Mouse (Mus musculus): Measurements from ENCODE around the gene Btbd19. TPM values are rescaled to one million over a fixed set of nuclear protein-coding genes. Genes with fewer than 3 reads are reported as not detected.

Btbd19 gene
- polyA plus RNA-seq, 1 experiment from 2014 or later = 4.4 TPM

DNA sequence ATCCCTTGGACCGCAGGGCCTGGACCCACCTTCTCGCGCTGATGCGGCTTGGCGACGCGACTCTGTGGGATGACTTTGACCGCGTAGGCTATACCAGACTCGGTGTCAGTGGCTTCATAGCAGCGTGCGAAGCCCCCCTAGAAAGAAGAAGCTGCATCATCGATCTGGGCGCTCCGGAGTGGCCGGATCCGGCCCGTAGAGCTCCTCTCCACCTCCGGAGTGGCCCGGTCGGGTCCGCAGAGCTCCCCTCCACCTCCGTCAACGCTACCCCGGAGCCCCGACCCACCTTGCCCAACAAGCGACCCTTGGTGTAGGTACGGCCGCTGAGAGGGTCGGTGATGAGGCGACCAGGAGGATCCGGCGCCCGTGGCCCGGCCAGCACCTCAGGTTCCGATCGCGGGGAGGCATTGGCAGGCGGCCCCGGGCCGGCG is 7.9 kb upstream of the Btbd19 start:
- H3K9me3 ChIP-seq = no peaks in the 10 kb centered on the region
- peaks cover 6% of the 10 kb centered on the region; the same call in 1 of the 2 replicates for H3K36me3 ChIP-seq
- H3K4me2 ChIP-seq (replicated peaks) = peak overlapping the region; percentile 96
- H3K27me3 ChIP-seq = peaks cover 29% of the 10 kb centered on the region
- H3K27ac ChIP-seq = no peak overlapping the region
- peak; percentile 50 for ATAC-seq (ENCODE audit: insufficient number of reproducible peaks, insufficient read depth, low FRiP score, low TSS enrichment)
- peaks cover 17% of the 10 kb centered on the region; the same call in 1 of the 2 replicates for H3K4me1 ChIP-seq
- WGBS = under 1% methylated on average over 42 of the region's 42 CpGs
- H3K4me3 ChIP-seq = peak overlapping the region; percentile 87
- H3K9ac ChIP-seq = peak overlapping the region; percentile 78

- Histone ChIP-seq H3K9ac (peak overlapping the region; percentile 78), H3K4me1 (peaks cover 17% of the 10 kb centered on the region; the same call in 1 of the 2 replicates), H3K27ac (no peak overlapping the region), H3K4me2 (replicated peaks) (peak overlapping the region; percentile 96), H3K27me3 (peaks cover 29% of the 10 kb centered on the region), H3K36me3 (peaks cover 6% of the 10 kb centered on the region; the same call in 1 of the 2 replicates), H3K4me3 (peak overlapping the region; percentile 87), H3K9me3 (no peaks in the 10 kb centered on the region)
- 9% methylated on average over 11 of the region's 11 CpGs for WGBS
- ATAC-seq (ENCODE audit: insufficient number of reproducible peaks, insufficient read depth, low FRiP score, low TSS enrichment) = no peak
Measured at GRCm38 (mm10) chr4:117132794-117133143, 7.2 kb upstream of the Btbd19 start.

- Histone ChIP-seq H3K27ac (no peak overlapping the region), H3K4me1 (peaks cover 17% of the 10 kb centered on the region; the same call in 1 of the 2 replicates), H3K9me3 (no peaks in the 10 kb centered on the region), H3K36me3 (peaks cover 6% of the 10 kb centered on the region; the same call in 1 of the 2 replicates), H3K4me2 (replicated peaks) (peak overlapping the region; percentile 96), H3K4me3 (peak overlapping the region; percentile 87), H3K9ac (no peak overlapping the region), H3K27me3 (peaks cover 29% of the 10 kb centered on the region)
- ATAC-seq (ENCODE audit: insufficient number of reproducible peaks, insufficient read depth, low FRiP score, low TSS enrichment) = peak; percentile 36; the same call in 1 of the 2 replicates
- 16% methylated on average over 7 of the region's 7 CpGs for WGBS
Measured at GRCm38 (mm10) chr4:117131890-117132793, 6.6 kb upstream of the Btbd19 start.

DNA sequence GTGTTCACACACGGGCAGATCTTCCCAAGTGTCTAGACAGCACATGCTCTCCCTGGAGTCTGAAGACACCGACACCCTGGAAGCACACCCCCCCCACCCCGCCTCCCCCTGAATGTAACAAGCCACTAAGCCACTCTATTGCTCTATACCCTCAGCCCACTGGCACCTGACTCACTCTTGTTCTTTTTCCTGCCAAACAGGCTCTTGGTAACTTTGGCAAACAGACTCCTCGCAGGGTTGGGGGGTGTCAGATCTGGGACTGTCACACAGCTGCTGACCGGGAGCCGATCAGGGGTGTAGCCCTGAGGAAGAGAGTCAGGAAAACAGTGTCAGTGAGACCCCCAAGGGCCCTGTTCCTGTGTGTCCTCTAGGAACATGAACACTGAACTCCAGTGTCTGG is 5.7 kb upstream of the Btbd19 start:
- H3K4me2 ChIP-seq (replicated peaks) = no peak overlapping the region
- H3K27ac ChIP-seq = no peak overlapping the region
- ATAC-seq (ENCODE audit: insufficient number of reproducible peaks, insufficient read depth, low FRiP score, low TSS enrichment) = no peak
- no peak overlapping the region for H3K9ac ChIP-seq
- WGBS = 72% methylated on average over 6 of the region's 6 CpGs
- H3K4me3 ChIP-seq = no peak overlapping the region
- H3K4me1 ChIP-seq = peaks cover 21% of the 10 kb centered on the region; the same call in 1 of the 2 replicates
- H3K36me3 ChIP-seq = peaks cover 6% of the 10 kb centered on the region; the same call in 1 of the 2 replicates
- H3K9me3 ChIP-seq = no peaks in the 10 kb centered on the region
- H3K27me3 ChIP-seq = peaks cover 29% of the 10 kb centered on the region

DNA sequence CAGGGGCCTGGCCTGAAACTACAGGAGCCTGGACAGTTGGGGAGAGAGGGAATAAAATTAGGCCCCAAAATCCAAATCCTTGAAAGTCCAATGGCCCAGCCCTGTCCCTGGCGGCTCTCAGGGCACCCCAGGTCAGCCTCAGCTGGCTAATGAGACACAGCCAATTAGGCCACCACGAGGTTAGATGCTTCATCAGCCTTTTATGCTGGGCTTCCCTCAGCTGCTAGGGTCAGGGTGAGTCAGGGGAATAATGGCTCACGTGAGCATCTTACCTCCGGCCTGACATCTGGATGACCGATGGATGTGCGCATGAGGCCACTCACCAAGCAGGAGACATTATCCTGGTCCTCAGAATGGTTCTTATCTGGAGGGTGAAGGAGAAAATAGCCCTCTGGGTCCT is 5.3 kb upstream of the Btbd19 start:
- Histone ChIP-seq H3K36me3 (peaks cover 6% of the 10 kb centered on the region; the same call in 1 of the 2 replicates), H3K4me2 (replicated peaks) (no peak overlapping the region), H3K4me3 (no peak overlapping the region), H3K9ac (no peak overlapping the region), H3K27me3 (peaks cover 29% of the 10 kb centered on the region), H3K4me1 (peaks cover 25% of the 10 kb centered on the region), H3K9me3 (no peaks in the 10 kb centered on the region), H3K27ac (no peak overlapping the region)
- WGBS = 62% methylated on average over 6 of the region's 6 CpGs
- no peak for ATAC-seq (ENCODE audit: insufficient number of reproducible peaks, insufficient read depth, low FRiP score, low TSS enrichment)

- no peak overlapping the region for H3K4me3 ChIP-seq
- no peaks in the 10 kb centered on the region for H3K9me3 ChIP-seq
- H3K9ac ChIP-seq = no peak overlapping the region
- peaks cover 34% of the 10 kb centered on the region for H3K4me1 ChIP-seq
- no peak for ATAC-seq (ENCODE audit: insufficient number of reproducible peaks, insufficient read depth, low FRiP score, low TSS enrichment)
- H3K4me2 ChIP-seq (replicated peaks) = no peak overlapping the region
- peaks cover 25% of the 10 kb centered on the region for H3K27me3 ChIP-seq
- 87% methylated on average over 33 of the region's 33 CpGs for WGBS
- peaks cover 6% of the 10 kb centered on the region; the same call in 1 of the 2 replicates for H3K36me3 ChIP-seq
- no peak overlapping the region for H3K27ac ChIP-seq
Measured at GRCm38 (mm10) chr4:117127991-117128686, 2.6 kb upstream of the Btbd19 start.

- Histone ChIP-seq H3K9ac (peak within 1 kb of the TSS; percentile 40; the same call in 1 of the 2 replicates), H3K4me3 (no peak within 1 kb of the TSS), H3K27me3 (peaks cover 11% of the 10 kb centered on the region), H3K27ac (peak within 1 kb of the TSS; percentile 82), H3K9me3 (no peaks in the 10 kb centered on the region), H3K36me3 (peaks cover 6% of the 10 kb centered on the region; the same call in 1 of the 2 replicates), H3K4me1 (peaks cover 23% of the 10 kb centered on the region), H3K4me2 (replicated peaks) (0 out of 2 replicates have a peak within 1 kb of the TSS, but pooled peaks have one; percentile 24)
- no peak for ATAC-seq (ENCODE audit: insufficient number of reproducible peaks, insufficient read depth, low FRiP score, low TSS enrichment)
- WGBS = 88% methylated on average over 9 of the region's 9 CpGs
Measured at GRCm38 (mm10) chr4:117126675-117127290, 1.3 kb upstream of the Btbd19 start, which contains the start of gene Tctex1d4. Gene Tctex1d4, plus strand, starts transcription at chr4:117126794.

DNA sequence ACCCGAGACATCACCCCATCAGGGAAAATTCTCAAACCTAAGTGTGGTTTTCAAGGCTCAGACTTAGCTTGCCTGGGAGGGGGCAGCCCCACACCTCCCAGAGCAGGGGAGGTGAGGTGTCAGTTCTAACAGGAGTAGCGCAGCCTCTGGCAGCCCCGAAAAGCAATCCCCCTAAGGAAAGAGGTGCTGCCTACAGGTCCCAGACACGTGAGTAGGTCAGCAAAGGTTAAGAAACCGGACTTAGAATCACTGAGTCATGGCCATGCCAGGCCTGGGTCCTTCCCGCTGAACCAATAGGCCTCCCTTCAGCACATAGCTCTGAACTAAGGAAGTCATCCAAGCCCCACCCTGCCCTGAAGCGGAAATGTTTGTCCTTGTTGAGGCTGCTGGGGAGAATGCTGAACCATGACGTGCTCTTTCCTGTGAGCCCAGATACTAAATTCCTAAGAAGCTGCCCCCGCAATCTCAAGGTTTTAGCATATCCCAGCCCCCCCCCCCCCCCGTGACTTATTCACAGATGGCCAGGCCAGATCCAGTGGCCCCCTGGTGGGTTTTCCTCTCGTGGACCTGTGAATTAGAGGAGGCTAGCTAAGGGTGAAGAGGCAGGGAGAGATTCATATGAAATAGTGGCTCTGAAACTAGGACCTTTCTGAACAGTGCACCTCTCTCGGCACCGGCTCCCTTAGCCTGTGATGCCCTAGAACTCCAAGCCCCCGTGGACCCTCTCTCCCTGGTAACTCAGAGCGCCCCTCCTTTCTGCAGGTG is 567 bp upstream of the Btbd19 start:
- peaks cover 6% of the 10 kb centered on the region; the same call in 1 of the 2 replicates for H3K36me3 ChIP-seq
- 0 out of 2 replicates have a peak overlapping the region, but pooled peaks have one; percentile 24 for H3K4me2 ChIP-seq (replicated peaks)
- no peak for ATAC-seq (ENCODE audit: insufficient number of reproducible peaks, insufficient read depth, low FRiP score, low TSS enrichment)
- H3K4me3 ChIP-seq = no peak overlapping the region
- peaks cover 22% of the 10 kb centered on the region for H3K4me1 ChIP-seq
- H3K27ac ChIP-seq = peak overlapping the region; percentile 82
- 41% methylated on average over 15 of the region's 15 CpGs for WGBS
- no peaks in the 10 kb centered on the region for H3K9me3 ChIP-seq
- H3K27me3 ChIP-seq = peaks cover 5% of the 10 kb centered on the region
- H3K9ac ChIP-seq = no peak overlapping the region; the same call in 1 of the 2 replicates

GRCm38 (mm10) chr4:117124518-117125347 is 792 bp downstream of the Btbd19 start:
- WGBS = 62% methylated on average over 14 of the region's 14 CpGs
- Histone ChIP-seq H3K36me3 (peaks cover 6% of the 10 kb centered on the region; the same call in 1 of the 2 replicates), H3K9ac (peak overlapping the region; percentile 40; the same call in 1 of the 2 replicates), H3K27me3 (no peaks in the 10 kb centered on the region), H3K4me3 (no peak overlapping the region), H3K4me2 (replicated peaks) (peak overlapping the region; percentile 24; the same call in 1 of the 2 replicates), H3K9me3 (no peaks in the 10 kb centered on the region), H3K27ac (peak overlapping the region; percentile 82), H3K4me1 (peaks cover 22% of the 10 kb centered on the region)
- ATAC-seq (ENCODE audit: insufficient number of reproducible peaks, insufficient read depth, low FRiP score, low TSS enrichment) = no peak

DNA sequence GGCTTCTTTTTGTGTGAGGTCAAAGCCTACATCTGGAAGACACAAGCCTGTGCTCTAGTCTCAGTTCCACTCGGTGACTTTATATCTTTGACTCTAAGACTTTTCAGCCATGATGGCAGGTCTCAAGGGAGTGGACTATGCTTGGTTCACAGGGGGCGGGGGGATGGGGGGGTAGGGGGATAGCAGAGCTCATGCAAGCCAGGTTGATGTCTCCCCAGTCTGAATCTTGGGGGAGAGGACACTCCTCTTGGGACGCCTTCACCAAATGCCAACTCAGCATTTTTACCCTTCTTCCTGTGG is 1.4 kb downstream of the Btbd19 start:
- Histone ChIP-seq H3K4me2 (replicated peaks) (no peak overlapping the region), H3K4me1 (peaks cover 22% of the 10 kb centered on the region), H3K27ac (no peak overlapping the region), H3K4me3 (no peak overlapping the region), H3K27me3 (no peaks in the 10 kb centered on the region), H3K9ac (no peak overlapping the region), H3K36me3 (peaks cover 6% of the 10 kb centered on the region; the same call in 1 of the 2 replicates), H3K9me3 (no peaks in the 10 kb centered on the region)
- WGBS = 87% methylated on average over 3 of the region's 3 CpGs
- ATAC-seq (ENCODE audit: insufficient number of reproducible peaks, insufficient read depth, low FRiP score, low TSS enrichment) = no peak

All from embryonic facial prominence, embryonic 12.5 days (tissue).